Mouse (Mus musculus): ENCODE results near the gene Tsga10ip.

GRCm38 (mm10) chr19:5448354-5449150, 46.2 kb upstream of the Tsga10ip start:
- TF ChIP-seq POLR2A (IDR thresholded peaks at IDR 0.05; ENCODE audit: low read depth, low read length) = no peak
- no peak for TF ChIP-seq TCF12 (IDR thresholded peaks at IDR 0.05; ENCODE audit: low read depth, low read length)
- TF ChIP-seq RCOR1 (conservative IDR thresholded peaks at IDR 0.05; ENCODE audit: low read depth, low read length) = no peak
- TF ChIP-seq ZC3H11A (IDR thresholded peaks at IDR 0.05; ENCODE audit: low read depth, low read length) = no peak
- TF ChIP-seq UBTF (IDR thresholded peaks at IDR 0.05; ENCODE audit: low read depth, low read length) = no peak
- no peak for TF ChIP-seq CTCF (conservative IDR thresholded peaks at IDR 0.05 in 1 of 2, IDR thresholded peaks at IDR 0.05 in 1 of 2; ENCODE audit: low read depth in 2 of 2, low read length in 2 of 2)
- no peak for TF ChIP-seq ETS1 (conservative IDR thresholded peaks at IDR 0.05; ENCODE audit: low read depth, low read length)
- TF ChIP-seq POLR2AphosphoS2 (IDR thresholded peaks at IDR 0.05; ENCODE audit: low read depth, low read length) = no peak
- no peak for TF ChIP-seq EP300 (IDR thresholded peaks at IDR 0.05; ENCODE audit: low read length)
- TF ChIP-seq GABPA (IDR thresholded peaks at IDR 0.05; ENCODE audit: insufficient replicate concordance, low read depth, low read length) = no peak
- no peak for TF ChIP-seq ZKSCAN1 (IDR thresholded peaks at IDR 0.05; ENCODE audit: borderline replicate concordance, low read depth, low read length)

Data from CH12.LX (cell line).